Mouse (Mus musculus) embryonic fibroblast, embryonic 13.5 days (primary cell): ENCODE measurements around the gene Lrp8.

ENCODE experiments used
- CTCF ChIP-seq: IDR thresholded peaks from 2 replicates; pipeline ENCODE4 v1.5.1; 2011; ENCODE audit warnings: mild to moderate bottlenecking, control low read depth, low read length, moderate library complexity, borderline replicate concordance; ENCODE audit not compliant: insufficient read depth
- POLR2A ChIP-seq: IDR thresholded peaks from 2 replicates; pipeline ENCODE4 v1.6.1; 2011; ENCODE audit warnings: low read depth, mild to moderate bottlenecking, control low read depth, low read length, moderate library complexity

- no peak for TF ChIP-seq POLR2A
- no peak for TF ChIP-seq CTCF
Observed at GRCm38 (mm10) chr4:107904252-107904651, 102.2 kb downstream of the Lrp8 start.
